Mouse (Mus musculus) embryonic facial prominence, embryonic 13.5 days (tissue): ENCODE measurements around the gene Stx5a. TPM values are rescaled to one million over a fixed set of nuclear protein-coding genes. Genes with fewer than 3 reads are reported as not detected.
"Not testable (repeated sequence)": the region's sequence is repeated elsewhere in the genome, so short reads cannot be mapped to it uniquely, and the experiment has no call there.

ENCODE experiments used
- ATAC-seq: fragments of 200-750 bp; cut with Nextera tagmentation; 2 replicates; pipeline ENCODE4 v1.8.0; 2017; ENCODE audit warnings: low read depth; ENCODE audit not compliant: insufficient number of reproducible peaks, insufficient read depth, low FRiP score, low TSS enrichment
- H3K27ac ChIP-seq: fragments of 300-500 bp; sonication (generic); 2 replicates; pipeline ENCODE4 v1.5.1; 2015; ENCODE audit warnings: moderate library complexity, mild to moderate bottlenecking, inconsistent platforms
- H3K27me3 ChIP-seq: fragments of 300-500 bp; sonication (generic); 2 replicates; pipeline ENCODE4 v1.6.1; 2015; ENCODE audit warnings: mild to moderate bottlenecking, inconsistent platforms
- H3K36me3 ChIP-seq: fragments of 300-500 bp; sonication (generic); 2 replicates; pipeline ENCODE4 v1.6.1; 2015; ENCODE audit warnings: mild to moderate bottlenecking, inconsistent platforms
- H3K4me1 ChIP-seq: fragments of 300-500 bp; sonication (generic); 2 replicates; pipeline ENCODE4 v1.6.1; 2015; ENCODE audit warnings: inconsistent platforms
- H3K4me2 ChIP-seq: fragments of 300-500 bp; sonication (generic); 2 replicates; pipeline ENCODE4 v1.6.1; 2015; ENCODE audit warnings: moderate library complexity, mild to moderate bottlenecking, inconsistent platforms
- H3K4me3 ChIP-seq: fragments of 300-500 bp; sonication (generic); 2 replicates; pipeline ENCODE4 v1.5.1; 2015; ENCODE audit warnings: mild to moderate bottlenecking, inconsistent platforms
- H3K9ac ChIP-seq: fragments of 300-500 bp; sonication (generic); 2 replicates; pipeline ENCODE4 v1.6.1; 2015; ENCODE audit warnings: mild to moderate bottlenecking, inconsistent platforms
- H3K9me3 ChIP-seq: fragments of 300-500 bp; sonication (generic); 2 replicates; pipeline ENCODE4 v1.6.1; 2016; ENCODE audit warnings: inconsistent platforms
- WGBS: fragments of 180-500 bp; shearing (Covaris S2); methylation state at CpG from one replicate; pipeline ENCODE4 v1.1.7; 2015; ENCODE audit warnings: mixed read lengths; 5-methylcytosine and 5-hydroxymethylcytosine counted together
- polyA plus RNA-seq: library from polyadenylated mRNA; unstranded; fragments of >200 nt; fragmentation: Nextera tagmentation; extraction: Ambion mirVana; gene quantifications from 2 replicates; pipeline ENCODE4 v1.2.1, GENCODE M21; 2015

Gene Stx5a
- polyA plus RNA-seq, 1 experiment from 2014 or later, result 182 TPM

GRCm38 (mm10) chr19:8728335-8729099, 12.7 kb upstream of the Stx5a start:
- H3K9me3 ChIP-seq, H3K4me3 ChIP-seq, ATAC-seq, H3K9ac ChIP-seq, H3K4me2 ChIP-seq, H3K27me3 ChIP-seq, H3K27ac ChIP-seq: not testable (repeated sequence)
- peaks cover 27% of the 10 kb centered on the region for H3K36me3 ChIP-seq
- WGBS, result 34% methylated on average over 3 of the region's 3 CpGs
- peaks cover 21% of the 10 kb centered on the region for H3K4me1 ChIP-seq

GRCm38 (mm10) chr19:8734334-8734733, 6.9 kb upstream of the Stx5a start:
- Histone ChIP-seq H3K27me3 (no peaks in the 10 kb centered on the region), H3K36me3 (peaks cover 20% of the 10 kb centered on the region), H3K4me1 (peaks cover 12% of the 10 kb centered on the region), H3K27ac (no peak overlapping the region), H3K9me3 (no peaks in the 10 kb centered on the region), H3K4me3 (no peak overlapping the region), H3K4me2 (no peak overlapping the region), H3K9ac (no peak overlapping the region)
- WGBS, result 78% methylated on average over 3 of the region's 3 CpGs
- ATAC-seq, result no peak

- Histone ChIP-seq H3K27ac (peak within 1 kb of the TSS; percentile 76), H3K36me3 (peaks cover 33% of the 10 kb centered on the region), H3K4me3 (peak within 1 kb of the TSS; percentile 92), H3K27me3 (no peaks in the 10 kb centered on the region), H3K9ac (peak within 1 kb of the TSS; percentile 87), H3K4me1 (peaks cover 16% of the 10 kb centered on the region), H3K9me3 (no peaks in the 10 kb centered on the region), H3K4me2 (peak within 1 kb of the TSS; percentile 83)
- peak; percentile 73 for ATAC-seq
- under 1% methylated on average over 32 of the region's 32 CpGs for WGBS
Measured at GRCm38 (mm10) chr19:8735389-8736159, 5.6 kb upstream of the Stx5a start, which contains the start of gene Wdr74. Wdr74 (plus strand) TSS chr19:8735827.

- peaks cover 36% of the 10 kb centered on the region for H3K36me3 ChIP-seq
- no peak; the same call in 1 of the 2 replicates for ATAC-seq
- H3K4me2 ChIP-seq, result peak overlapping the region; percentile 83
- peak overlapping the region; percentile 87 for H3K9ac ChIP-seq
- H3K4me3 ChIP-seq, result peak overlapping the region; percentile 92
- H3K9me3 ChIP-seq, result no peaks in the 10 kb centered on the region
- WGBS, result 2% methylated on average over 11 of the region's 11 CpGs
- peak overlapping the region; percentile 76 for H3K27ac ChIP-seq
- H3K27me3 ChIP-seq, result no peaks in the 10 kb centered on the region
- peaks cover 20% of the 10 kb centered on the region for H3K4me1 ChIP-seq
Measured at GRCm38 (mm10) chr19:8736160-8736467, 5.1 kb upstream of the Stx5a start.

- no peak for ATAC-seq
- Histone ChIP-seq H3K9me3 (no peaks in the 10 kb centered on the region), H3K4me2 (no peak overlapping the region), H3K27ac (no peak overlapping the region), H3K36me3 (peaks cover 48% of the 10 kb centered on the region), H3K4me3 (no peak overlapping the region), H3K9ac (no peak overlapping the region), H3K4me1 (peaks cover 30% of the 10 kb centered on the region), H3K27me3 (no peaks in the 10 kb centered on the region)
- 92% methylated on average over 7 of the region's 7 CpGs for WGBS
Measured at GRCm38 (mm10) chr19:8738911-8739310, 2.3 kb upstream of the Stx5a start.

GRCm38 (mm10) chr19:8739646-8740045, 1.6 kb upstream of the Stx5a start:
- Histone ChIP-seq H3K36me3 (peaks cover 56% of the 10 kb centered on the region), H3K4me3 (no peak overlapping the region)

GRCm38 (mm10) chr19:8740603-8741002, 610 bp upstream of the Stx5a start, which contains the start of gene 1700092M07Rik:
1700092M07Rik (plus strand) TSS chr19:8740718.
- Histone ChIP-seq H3K4me1 (peaks cover 25% of the 10 kb centered on the region), H3K9me3 (no peaks in the 10 kb centered on the region), H3K36me3 (peaks cover 65% of the 10 kb centered on the region), H3K4me3 (peak within 1 kb of the TSS; percentile 96), H3K4me2 (peak within 1 kb of the TSS; percentile 94), H3K9ac (peak within 1 kb of the TSS; percentile 97), H3K27ac (peak within 1 kb of the TSS; percentile 98), H3K27me3 (no peaks in the 10 kb centered on the region)
- 66% methylated on average over 14 of the region's 14 CpGs for WGBS
- ATAC-seq, result no peak

More at GRCm38 (mm10) chr19:8739646-8740045, 1.6 kb upstream of the Stx5a start:
- no peak overlapping the region for H3K9ac ChIP-seq
- H3K4me2 ChIP-seq, result no peak overlapping the region
- H3K9me3 ChIP-seq, result no peaks in the 10 kb centered on the region
- no peak for ATAC-seq
- whole genome bisulfite sequencing, result 89% methylated on average over 6 of the region's 6 CpGs
- no peak overlapping the region for H3K27ac ChIP-seq
- peaks cover 30% of the 10 kb centered on the region for H3K4me1 ChIP-seq
- no peaks in the 10 kb centered on the region for H3K27me3 ChIP-seq

- H3K27me3 ChIP-seq, result no peaks in the 10 kb centered on the region
- H3K36me3 ChIP-seq, result peaks cover 80% of the 10 kb centered on the region
- H3K4me1 ChIP-seq, result peaks cover 19% of the 10 kb centered on the region
- H3K27ac ChIP-seq, result peak overlapping the region; percentile 98
- no peak for ATAC-seq
- H3K9me3 ChIP-seq, result no peaks in the 10 kb centered on the region
- H3K4me3 ChIP-seq, result peak overlapping the region; percentile 96
- H3K9ac ChIP-seq, result peak overlapping the region; percentile 97
- H3K4me2 ChIP-seq, result peak overlapping the region; percentile 94
- WGBS, result 18% methylated on average over 14 of the region's 14 CpGs
Measured at GRCm38 (mm10) chr19:8742176-8742575, 963 bp downstream of the Stx5a start.

GRCm38 (mm10) chr19:8745382-8745781, 4.2 kb downstream of the Stx5a start:
- Histone ChIP-seq H3K27ac (no peak overlapping the region), H3K4me2 (no peak overlapping the region), H3K4me1 (peaks cover 16% of the 10 kb centered on the region), H3K27me3 (no peaks in the 10 kb centered on the region), H3K9ac (no peak overlapping the region), H3K9me3 (no peaks in the 10 kb centered on the region), H3K36me3 (peaks cover 81% of the 10 kb centered on the region), H3K4me3 (no peak overlapping the region)
- ATAC-seq, result no peak
- 98% methylated on average over 1 of the region's 1 CpGs for WGBS

GRCm38 (mm10) chr19:8747368-8747767, 6.2 kb downstream of the Stx5a start:
- Histone ChIP-seq H3K4me2 (no peak overlapping the region), H3K9ac (no peak overlapping the region), H3K27ac (no peak overlapping the region), H3K4me1 (peaks cover 8% of the 10 kb centered on the region), H3K4me3 (no peak overlapping the region), H3K36me3 (peaks cover 95% of the 10 kb centered on the region), H3K27me3 (no peaks in the 10 kb centered on the region), H3K9me3 (no peaks in the 10 kb centered on the region)
- 71% methylated on average over 2 of the region's 2 CpGs for WGBS
- ATAC-seq, result no peak

GRCm38 (mm10) chr19:8755652-8756051, 14.4 kb downstream of the Stx5a start:
- no peak for ATAC-seq
- Histone ChIP-seq H3K36me3 (peaks cover 48% of the 10 kb centered on the region), H3K9me3 (no peaks in the 10 kb centered on the region), H3K27ac (no peak overlapping the region), H3K4me2 (peak overlapping the region; percentile 65), H3K4me1 (peaks cover 23% of the 10 kb centered on the region), H3K9ac (no peak overlapping the region), H3K4me3 (peak overlapping the region; percentile 96), H3K27me3 (no peaks in the 10 kb centered on the region)
- 81% methylated on average over 3 of the region's 3 CpGs for WGBS
